Mouse (Mus musculus) olfactory bulb, adult 2 months (tissue): Measurements from ENCODE around the gene Sh3rf3.

Source experiments
- CTCF ChIP-seq: fragments of 200-500 bp; IDR thresholded peaks from 2 replicates; pipeline ENCODE4 v1.5.1; 2012; ENCODE audit warnings: low read depth, mild to moderate bottlenecking, low read length, moderate library complexity; ENCODE audit not compliant: insufficient read depth
- POLR2A ChIP-seq: fragments of 200-500 bp; IDR thresholded peaks from 2 replicates; pipeline ENCODE4 v1.6.1; 2012; ENCODE audit warnings: mild to moderate bottlenecking, low read depth, low read length, moderate library complexity; ENCODE audit not compliant: insufficient read depth

DNA sequence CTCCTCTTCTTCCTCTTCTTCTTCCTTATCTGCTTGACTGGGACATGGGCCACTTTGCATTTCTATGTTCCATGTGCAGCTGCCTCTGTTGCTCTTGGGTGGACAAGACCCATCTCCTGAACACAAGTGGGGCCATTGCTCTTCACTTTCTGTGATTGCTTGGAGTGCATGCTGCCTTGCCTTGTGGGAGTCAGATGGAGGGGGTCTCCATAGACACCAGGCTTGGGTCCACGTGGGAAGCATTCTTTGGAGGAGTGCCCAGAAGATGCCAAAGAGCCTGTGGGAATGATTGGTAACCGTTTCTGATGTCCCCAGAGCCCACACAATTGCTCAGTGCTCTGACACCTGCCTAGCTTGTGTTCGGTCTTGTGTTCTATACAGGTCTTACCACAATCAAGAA lies 124.4 kb downstream of the Sh3rf3 start:
- no peak for TF ChIP-seq POLR2A
- TF ChIP-seq CTCF: no peak
